Mouse (Mus musculus): ENCODE data around the gene Prpf4. TPM values are rescaled to one million over a fixed set of nuclear protein-coding genes. Genes with fewer than 3 reads are reported as not detected.
A peak's percentile ranks its signal among the peaks of the same experiment; 100 is the strongest.

Gene Prpf4
- total RNA-seq, 2 experiments from 2014 or later: 13.3 to 15.1 TPM

DNA sequence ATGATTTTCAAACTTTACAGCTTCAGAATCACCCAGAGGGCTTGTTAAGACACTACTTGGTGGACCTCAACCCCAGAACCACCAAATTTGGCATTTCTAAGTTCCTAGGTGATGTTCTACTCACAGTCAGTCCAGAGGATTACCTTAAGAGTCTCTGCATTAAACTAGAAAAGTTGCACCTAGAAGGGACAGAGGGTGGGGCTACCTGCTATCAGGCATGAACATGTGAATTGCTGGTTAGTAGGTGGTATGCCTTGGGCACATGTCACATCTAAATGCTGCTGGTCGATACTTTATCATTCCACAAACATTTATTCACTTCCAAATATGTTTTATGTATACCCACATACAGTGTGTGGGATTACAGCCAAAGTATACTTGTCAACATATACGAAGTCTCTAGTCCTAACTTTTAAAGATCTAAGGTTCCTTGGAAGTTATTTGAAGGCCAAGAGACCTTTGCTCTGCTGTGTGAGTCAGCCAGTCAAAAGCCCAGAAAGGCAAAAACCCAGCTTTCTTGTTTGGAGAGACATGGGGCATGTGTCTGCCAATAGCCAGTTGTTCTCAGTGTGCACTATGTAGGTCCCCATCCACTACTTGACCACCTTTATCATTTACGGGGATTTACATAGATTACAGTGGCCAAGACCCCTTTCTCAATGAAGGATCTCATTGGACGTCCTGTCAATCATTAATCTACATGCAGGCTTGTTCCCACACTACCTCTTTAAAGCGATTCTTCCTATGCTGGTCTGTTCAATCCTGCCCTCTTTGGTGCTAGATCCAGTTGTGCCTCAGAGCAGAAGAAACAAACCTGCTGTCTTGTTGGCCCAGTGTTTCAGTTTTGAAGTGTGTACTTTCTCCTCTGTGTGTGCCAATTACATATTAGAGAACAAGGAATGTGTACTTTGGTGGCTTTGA, 18.7 kb upstream of the Prpf4 start:
- no peak for DNase-seq

DNA sequence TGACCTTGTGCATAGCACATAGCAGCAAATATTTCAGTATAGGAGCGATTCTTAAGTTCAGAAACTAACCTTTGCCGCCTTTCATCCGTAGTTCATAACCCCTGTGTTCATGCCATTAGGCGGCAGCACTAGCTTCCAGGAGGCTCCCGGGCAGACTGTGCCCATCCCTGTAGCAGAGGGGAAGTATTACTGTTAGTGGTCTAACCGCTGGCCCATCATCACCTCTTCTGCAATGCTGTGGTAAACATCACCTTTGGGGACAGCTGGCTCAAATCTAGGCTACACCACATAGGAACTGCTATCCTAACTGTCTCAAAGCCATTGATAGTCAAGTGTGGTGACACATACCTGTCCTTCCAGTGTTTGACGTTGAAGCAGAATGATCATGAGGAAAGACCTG, 16.7 kb upstream of the Prpf4 start:
- DNase-seq: no peak

DNA sequence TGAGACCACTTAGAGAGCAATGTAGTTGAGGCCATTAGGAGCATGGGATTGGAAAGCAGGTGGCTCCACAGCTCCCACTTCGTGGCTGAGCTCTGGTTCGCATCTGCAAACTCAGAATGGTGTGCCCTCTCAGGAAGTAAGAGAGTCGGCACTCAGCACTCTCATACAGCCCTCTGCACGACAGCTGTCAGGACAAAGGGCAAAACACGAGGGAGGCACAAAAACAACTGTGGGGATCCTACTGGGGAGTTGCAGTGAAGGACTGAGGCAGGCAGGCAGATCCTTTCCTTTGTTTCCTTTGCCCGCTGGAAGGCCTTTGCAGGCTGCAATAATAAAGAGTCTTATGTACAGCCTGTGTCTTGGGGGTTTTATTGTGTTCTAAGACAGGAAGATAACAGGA, 15.1 kb upstream of the Prpf4 start:
- DNase-seq: no peak

DNA sequence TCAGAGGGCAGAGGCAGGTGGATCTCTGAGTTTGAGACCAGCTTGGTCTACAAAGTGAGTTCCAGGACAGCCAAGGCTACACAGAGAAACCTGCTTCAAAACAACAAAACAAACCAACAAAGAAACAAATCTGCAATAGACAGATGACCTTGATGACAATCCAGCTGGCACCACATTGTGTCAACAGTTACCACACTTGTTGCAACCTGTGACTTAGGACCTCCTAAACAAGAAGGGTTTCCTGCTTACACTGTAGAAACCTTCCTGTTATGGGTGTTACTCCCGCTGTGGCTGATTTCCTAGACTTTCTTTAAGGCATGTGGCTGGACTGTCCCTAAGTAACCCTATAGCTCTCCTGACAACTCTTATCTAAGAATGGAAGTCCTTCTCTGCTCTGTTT, 12.8 kb upstream of the Prpf4 start:
- DNase-seq: no peak

DNA sequence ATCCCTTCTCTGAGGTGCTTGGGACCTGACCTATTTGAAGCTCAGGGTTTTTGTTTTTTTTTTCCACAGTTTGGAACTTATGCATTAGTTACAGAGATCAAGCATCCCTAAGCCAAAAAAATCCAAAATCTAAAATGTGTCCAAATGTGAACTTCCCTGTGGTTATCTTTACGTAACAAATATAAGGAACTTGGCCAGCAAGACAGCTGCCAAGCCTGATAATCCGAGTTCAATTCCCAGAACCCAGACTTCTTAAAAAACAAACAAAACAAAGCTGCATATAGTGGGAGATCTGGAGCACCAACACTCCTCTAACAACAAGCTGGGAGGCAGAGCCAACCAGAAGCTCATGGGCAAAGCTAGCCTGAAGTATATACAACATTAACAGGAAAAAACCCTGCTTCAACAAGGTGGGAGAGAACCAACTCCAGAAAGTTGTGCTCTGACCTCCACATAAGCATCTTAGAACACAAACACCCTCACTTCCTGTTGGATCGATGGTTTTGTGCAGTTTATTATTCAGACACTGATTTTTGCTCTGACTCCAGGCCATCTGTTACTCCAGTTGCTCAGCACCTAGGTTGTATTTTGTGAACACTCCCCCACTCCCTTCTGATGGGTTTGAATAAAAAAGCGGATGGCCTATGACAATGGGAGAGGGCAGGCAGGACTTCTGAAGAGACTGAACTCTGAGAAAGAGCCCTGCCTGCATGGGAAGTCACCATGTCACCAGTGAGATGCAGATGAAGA, 10.8 kb upstream of the Prpf4 start:
- no peak for DNase-seq

DNA sequence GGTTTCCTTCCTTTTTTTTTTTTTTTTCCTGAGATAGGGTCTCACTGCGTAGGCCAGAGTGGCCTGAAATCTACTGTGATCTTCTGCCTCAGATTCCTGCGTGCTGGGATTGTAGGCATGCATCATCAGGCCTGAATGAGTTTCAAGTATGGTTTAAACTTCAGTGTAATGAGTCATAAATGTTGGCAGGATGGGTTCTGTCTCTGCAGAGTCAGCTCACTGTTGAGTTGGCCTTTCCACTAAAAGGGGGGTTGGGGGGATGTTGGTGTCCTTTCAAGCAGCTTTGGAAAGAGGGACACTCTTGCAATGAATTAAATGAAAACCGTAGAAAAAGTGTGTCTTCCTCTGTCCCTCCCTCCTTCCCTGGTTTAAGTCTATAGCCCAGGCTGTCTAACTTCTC, 9.6 kb upstream of the Prpf4 start:
- DNase-seq: no peak

DNA sequence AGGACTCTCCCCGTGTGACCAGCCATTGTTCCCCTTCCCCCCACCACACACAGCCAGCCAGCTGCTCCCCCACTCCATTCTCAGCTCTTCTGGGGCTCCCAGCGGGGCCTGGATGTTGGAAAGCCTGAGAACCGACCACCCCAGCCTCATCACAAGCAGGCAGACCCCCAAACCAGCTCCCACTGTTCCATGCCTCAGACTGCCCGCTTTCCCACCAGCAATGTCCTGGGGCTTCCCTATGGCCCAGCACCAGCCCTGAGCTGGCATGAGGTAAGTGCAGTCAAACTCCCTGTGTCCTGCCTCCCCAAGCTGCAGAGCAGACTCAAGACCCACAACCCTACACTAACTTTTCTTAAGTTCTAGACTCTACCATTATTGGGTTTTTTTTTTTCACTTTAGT, 2.5 kb upstream of the Prpf4 start:
- no peak for DNase-seq

DNA sequence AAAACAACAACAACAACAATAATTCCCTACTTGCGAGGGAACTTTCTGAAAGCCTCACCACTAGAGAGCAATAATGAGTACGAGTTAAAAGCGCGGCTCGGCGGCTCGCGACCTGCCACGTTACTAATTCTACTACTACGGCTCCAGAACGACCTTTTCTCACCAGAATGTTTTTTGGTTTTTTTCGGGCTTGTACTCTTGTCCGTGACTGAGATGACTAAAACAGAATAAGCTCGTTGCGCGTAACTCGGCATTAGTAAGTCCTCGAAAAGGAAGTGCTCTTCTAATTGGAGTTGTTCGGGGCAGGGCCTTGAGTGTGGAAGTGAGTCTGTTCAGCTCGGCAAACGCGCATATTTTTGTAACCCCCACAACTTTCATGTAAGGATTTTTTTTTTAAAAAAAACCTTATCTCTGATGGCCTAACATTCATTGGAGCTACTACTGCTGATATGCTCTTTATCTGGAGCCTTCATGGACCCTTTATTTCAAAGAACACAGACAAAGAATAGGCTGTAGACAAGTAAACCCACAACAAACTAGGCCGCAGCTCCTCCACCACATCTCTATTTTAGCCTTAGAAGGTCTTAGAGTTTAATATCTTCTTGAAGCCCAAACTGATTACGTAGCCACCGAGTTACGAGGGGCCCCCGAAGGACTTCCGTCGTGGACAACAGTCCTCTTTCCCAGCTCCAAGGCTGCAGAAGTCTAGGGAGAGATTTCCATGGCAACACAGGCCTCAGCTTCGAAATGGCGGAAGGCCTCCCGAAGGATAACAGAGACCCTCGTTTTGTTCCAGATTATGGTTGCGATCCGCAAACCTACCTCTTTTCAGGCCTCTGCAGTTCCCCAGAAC, 641 bp upstream of the Prpf4 start:
- peak; percentile 29 for DNase-seq

DNA sequence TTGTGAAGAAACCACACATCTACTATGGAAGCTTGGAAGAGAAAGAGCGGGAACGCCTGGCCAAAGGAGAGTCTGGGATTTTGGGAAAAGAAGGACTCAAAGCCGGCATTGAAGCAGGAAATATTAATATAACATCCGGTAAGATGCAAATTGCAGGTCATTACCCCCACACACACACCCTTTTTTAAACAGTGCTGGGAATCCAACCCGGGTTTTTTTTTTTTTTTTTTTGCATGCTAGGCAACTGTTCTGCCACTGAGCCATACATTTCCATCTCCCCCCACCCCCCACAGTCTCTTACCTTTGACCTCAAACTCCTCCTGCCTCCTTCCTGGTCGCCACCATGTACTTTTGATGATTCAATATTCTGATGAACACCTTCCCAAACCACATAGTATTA, 1.0 kb downstream of the Prpf4 start:
- DNase-seq: no peak

DNA sequence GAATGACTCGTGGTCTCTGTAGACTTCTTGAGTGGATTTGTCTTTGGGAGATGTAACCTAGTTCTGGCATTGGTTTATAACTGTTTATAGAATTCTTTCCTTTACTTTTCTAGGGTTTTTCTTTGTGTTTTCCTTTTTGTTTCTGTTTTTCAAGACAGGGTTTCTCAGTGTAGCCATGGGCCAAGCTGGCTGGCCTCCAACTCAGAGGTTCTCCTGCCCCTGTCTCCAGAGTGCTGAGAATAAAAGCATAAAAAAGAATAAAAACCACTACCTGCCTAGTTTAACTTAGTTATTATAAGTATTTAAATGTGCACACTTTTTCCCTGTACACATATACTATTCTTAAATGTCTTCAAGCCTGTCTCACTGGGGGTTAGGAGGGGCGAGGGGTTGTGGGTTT, 1.7 kb downstream of the Prpf4 start:
- DNase-seq: no peak

DNA sequence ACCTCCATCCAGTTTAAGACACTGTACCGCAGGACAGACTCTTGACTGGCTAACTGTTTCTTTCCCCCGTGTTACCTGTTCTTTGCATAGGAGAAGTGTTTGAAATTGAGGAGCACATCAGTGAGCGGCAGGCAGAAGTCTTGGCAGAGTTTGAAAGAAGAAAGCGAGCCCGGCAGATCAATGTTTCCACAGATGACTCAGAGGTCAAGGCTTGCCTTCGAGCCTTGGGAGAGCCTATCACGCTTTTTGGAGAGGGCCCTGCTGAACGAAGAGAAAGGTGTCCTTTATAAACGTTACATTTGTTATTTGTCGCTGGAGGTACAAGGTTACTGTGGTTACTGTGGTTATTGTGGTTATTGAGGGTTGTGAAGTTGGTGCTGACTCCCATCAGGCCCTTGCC, 3.0 kb downstream of the Prpf4 start:
- no peak for DNase-seq

DNA sequence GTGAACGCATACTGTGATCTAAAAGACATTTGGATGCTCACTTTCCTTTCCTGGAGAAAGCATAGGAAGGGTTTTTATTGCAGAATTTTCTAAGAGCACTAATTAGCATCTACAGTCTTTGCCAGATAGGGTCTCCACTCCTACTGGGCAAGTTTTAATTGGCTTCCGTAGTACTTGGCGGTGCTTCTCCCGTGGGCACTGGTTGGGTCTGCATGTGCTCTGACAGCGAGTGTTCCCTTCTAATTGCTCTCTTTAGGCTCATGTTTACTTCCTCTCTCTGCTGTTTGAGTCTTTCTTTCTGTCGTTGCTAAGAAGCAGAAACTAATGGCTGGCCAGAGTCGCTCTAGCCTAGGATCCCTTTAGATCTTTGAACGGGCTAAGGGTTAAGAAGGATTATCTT, 9.9 kb downstream of the Prpf4 start:
- no peak for DNase-seq

DNA sequence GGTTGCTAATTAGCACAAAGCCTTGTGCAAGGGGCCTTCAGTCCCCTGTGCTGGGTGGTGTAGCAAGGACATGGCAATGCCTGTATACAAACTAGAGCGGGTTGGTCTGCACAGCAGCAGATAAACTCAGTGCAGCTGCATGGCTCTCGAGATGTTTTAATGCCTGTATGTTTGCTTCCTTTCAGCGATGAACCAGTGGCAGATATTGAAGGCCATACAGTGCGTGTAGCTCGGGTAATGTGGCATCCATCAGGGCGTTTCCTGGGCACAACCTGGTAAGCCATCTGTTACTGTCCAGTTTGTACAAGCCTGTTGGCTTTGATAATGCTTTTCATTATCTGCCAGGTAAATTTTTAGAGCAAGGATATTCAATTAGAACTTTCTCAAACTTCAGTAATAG, 10.5 kb downstream of the Prpf4 start:
- no peak for DNase-seq

DNA sequence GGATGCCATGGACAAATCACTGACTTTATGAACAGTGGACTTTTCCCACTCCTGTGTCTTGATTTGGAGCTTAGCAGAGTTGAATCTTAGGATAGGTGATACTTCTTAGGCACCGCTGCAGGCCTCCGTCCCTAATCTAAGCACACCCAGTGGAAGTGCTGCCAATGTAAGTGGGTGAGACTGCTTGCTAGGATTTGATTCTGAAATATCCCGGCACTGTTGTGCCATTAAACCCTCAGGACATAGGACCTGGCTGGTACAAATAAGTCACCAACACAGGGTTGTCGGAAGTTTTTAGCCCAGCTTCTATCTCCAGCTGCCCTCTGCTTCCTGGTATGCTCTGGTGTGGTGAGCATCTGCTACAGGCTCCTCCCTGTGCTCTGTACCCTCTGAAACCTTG, 17.3 kb downstream of the Prpf4 start:
- DNase-seq: no peak

DNA sequence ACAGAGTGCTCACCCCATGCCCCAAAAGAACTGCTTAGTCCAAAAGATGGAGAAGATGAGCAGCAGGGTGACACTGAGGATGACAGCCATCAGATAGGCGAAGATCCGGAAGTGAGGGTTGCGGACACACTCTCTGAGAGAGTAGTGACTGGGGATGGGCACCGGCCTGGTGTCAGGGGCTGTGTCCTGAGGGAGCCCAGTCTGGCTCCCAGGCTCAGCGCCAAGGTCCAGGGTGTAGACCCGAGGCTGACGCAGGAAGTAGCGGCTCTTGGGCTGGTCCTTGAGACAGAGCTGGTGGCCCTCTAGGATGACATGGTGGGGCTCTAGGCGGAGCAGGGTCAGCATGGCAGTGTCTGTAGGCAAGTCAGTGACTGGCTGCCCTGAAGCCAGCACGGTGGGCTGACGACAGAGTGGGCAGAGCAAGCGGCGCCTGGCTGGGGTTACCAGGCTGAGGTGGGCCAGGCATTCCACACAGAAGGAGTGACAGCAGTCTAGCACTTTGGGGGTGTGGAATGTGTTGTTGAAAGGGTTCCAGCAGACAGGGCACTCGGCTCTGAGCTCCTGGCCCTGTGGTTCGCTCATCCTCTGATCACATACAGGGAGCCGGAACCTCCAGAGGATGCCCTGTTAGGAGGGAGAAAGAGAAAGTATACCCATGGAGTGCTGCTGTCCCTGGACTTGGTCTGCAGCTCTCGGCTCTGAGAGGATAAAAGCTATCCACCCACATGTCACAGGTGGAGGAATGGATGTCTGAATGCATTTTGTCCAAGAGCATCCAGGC, 19.6 kb downstream of the Prpf4 start:
- DNase-seq: no peak

DNA sequence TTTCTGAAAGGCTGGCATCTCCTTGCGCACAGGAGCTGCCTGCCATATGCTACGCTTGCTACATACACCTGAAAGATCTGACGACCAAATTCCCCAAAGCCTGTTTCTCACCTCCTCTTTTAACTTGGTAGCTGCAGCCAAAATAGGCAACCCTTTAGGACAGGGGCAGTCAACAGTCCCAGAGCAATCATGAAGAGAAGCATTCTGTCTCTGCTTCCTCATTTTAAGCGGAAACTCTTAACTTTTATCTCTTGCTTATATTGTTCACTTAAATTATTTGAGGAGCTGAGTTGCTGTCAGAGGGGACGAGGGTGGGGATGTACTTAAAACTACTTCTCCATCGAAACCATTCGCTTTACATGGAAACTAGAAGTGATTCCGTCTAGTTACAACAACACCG, 21.0 kb downstream of the Prpf4 start:
- no peak for DNase-seq

DNA sequence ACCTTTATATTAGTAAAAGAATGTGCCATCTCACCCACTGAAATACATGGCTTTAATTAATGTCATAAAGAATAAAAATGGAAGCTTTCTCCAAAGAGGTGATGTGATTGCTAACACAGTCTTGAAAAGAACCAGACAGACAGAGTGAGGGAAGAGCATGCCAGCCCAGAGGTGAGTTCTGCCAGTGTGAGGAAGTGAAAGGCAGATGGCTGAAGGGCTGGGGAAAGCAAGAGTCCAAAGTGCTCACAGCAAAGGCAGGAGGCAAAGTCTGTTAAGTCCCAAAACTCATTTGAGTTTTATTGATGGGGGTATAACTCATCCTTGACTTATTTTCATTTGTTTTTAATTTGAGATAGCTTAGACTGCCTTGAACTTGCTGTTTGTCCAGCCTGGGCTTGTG, 22.1 kb downstream of the Prpf4 start:
- no peak for DNase-seq

DNA sequence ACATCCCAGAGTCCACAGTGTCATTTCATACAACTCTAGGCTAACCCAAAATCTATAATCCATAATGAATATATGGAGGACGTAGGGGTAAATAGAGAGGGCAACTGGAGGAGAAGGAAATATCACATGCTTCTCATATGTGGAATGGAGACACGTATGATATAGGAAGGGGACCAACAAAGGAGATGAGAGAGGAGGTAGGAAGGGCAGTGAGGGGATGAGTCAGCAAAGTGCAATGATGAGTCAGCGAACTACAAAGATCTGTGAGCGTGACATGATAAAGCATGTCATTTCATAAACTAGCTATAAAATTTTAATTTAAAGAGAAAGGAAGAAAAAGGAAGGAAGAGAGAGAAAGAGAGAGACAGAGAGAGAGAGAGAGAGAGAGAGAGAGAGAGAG, 22.9 kb downstream of the Prpf4 start:
- no peak for DNase-seq

DNA sequence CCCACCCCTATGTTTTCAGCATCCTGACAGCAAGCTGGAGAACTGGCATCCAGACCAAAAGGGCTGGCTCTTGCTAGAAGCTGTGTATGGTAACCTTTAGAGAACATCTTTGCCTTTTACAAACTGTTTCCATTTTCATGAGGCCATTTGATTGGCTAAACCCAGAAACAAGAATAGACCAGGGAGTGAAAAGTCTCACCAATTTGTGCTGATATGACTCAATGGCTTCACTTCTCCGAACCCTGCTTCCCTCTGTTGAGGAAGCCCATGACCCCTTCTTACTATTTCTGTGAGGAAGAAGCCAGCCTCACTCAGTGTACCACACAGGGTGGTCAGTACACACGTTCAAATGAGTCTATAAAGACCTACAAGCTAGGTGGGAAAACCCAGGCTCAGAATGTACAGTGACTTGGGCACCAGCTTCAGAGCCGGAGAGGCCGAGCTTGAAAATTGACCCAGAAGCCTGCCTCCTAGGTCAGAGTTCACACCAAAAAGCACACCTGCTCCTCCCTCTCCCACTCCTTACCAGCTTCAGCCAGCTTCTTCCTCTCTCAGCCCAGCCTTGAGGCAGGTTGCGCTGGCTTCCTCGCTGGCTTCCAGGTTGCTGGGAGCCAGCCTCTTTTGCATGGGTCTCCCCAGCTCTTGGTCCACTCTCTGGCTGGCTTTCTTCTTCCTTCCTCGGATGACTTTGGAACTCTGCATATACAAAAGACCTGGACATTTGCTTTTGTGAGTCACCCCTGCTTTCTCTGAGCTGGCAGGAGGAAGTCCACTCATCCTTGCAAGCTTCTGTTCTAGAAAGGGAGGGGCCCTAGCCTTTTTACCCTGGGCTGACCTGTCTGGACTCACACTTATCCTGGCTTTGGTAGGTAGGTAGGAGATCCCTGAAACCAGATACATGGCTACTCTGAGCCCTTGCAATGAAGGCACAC, 25.6 kb downstream of the Prpf4 start:
- no peak for DNase-seq

DNA sequence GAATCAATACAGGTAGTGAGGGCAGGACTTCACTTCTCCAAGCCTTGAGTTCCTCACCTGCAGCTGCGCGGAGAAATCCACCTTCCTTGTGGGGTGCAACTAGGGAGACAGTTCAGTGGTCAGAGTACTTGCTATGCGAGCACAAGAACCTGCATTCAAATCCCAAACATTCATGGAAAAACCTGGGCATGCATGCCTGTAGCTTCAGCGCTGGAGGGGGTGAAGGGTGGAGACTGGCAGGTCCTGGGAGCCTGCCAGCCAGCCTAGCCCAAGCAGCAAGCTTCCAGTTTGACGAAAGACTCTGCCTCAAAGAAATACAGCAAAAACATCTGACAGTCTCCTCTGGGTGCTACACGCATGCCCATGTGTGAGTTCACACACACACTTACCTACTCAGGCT, 26.5 kb downstream of the Prpf4 start, which contains the start of gene Rnf183:
Rnf183 (minus strand) TSS at position 172 of the 400 bp plus-strand sequence.
- DNase-seq: no peak

All from gastrocnemius, postnatal 25 days (tissue).